Mouse (Mus musculus) T-helper 1 cell (primary cell): Measurements from ENCODE around the gene Carmil1.

Source experiments
- in situ Hi-C: fragments of 300-600 bp; cut with MboI, MseI; formaldehyde crosslinking; loops from one replicate; pipeline ENCODE4 v1.15.1; 2025; ENCODE audit warnings: high pct_unique_total_duplicates

Carmil1 gene

DNA sequence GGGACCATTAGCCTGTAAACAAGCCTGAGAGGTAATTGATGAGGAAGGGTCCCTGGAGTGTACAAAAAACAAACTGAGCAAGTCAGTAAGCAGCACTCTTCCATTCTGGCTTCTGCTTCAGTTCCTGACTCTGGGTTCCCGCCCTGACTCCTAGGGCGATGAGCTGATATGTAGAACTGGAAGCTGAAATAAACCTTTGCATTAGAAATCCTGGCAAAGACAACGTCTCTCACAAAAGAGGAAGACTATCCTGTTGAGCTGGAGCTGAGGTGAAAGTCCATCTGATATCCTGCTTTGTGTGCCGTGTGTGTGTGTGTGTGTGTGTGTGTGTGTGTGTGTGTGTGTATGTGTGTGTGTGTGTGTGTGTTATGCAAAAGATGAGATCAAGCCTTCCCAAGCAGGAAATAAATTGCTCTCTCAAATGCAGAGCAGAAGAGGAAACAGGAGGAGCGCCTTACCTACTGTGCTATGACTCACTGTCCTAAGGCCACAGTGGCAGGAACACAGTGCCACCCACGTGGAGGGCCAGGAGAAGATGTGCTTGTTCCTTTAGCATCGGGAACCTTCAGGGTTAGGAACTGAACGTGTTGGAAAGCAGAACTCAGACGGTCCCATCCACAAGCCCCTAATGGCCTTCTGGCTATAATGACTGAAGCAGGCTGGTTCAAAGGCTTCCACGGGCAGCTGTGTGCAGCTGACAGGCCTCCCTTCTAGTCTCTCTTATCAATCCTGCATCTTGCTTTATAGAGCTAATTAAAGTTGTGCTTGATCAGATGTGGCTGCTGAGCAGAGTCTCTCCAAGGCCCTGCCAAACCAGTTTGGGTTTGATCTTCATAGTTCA, 19.6 kb downstream of the Carmil1 start:
- in situ Hi-C loops: no loop called here

DNA sequence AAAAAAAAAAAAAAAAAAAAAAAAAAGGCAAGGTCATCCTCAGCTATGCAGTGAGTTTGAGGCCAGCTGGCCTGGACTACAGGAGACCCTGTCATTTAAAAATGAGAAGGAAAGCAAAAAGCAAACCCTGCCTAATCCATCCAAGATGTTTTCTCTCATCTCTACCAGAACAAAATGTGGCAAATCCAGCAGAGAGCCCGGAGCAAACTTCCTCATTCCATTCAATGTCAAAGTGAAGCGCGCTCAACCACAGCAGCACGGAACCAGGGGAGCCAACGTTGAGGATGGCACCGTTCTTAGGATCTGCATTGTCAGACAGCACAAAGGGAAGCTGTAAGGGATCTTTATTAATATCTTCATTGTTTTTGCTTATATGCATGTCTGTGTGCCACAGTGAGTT, 22.8 kb downstream of the Carmil1 start:
- in situ Hi-C loops: no loop called here

DNA sequence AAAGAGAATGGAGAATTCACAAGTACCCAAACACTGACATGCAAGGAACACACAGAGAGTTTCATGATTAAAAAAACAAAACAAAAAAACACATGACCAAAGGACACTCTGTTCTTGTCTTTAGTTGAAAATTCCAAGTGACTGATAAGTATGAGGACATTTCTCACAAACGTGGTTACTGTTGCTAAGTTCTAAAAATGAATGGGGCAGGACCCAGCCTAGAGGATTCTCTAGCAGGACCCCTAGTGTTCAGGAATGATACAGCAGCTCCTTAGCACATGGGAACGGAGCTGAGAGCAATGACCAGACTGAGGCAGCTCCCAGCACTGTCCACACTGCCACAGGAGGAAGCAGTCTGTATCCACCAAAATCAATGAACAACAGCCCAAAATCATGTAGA, 26.6 kb downstream of the Carmil1 start:
- in situ Hi-C loops: no loop called here

GRCm38 (mm10) chr13:24253551-24253950, 27.0 kb downstream of the Carmil1 start:
- in situ Hi-C loops: no loop called here

DNA sequence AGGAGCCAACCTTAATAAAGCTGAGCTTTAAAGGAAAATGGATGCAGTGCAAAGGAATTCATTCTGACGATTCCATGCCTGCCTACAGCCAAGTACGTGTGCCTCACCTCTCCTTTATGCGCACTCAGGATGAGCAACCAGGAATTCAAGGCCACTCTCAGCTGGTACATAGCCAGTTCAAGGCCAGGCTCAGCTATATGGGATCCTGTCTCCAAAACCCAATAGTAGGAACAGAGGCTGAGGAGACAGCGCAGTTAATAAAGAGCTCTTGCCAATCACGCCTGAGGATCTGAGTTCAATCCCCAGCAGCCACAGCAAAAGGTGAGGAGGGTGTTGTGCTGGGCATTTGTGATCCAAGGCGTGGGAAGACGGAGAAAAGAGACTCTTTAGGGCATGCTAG, 29.4 kb downstream of the Carmil1 start:
- in situ Hi-C loops: no loop called here

DNA sequence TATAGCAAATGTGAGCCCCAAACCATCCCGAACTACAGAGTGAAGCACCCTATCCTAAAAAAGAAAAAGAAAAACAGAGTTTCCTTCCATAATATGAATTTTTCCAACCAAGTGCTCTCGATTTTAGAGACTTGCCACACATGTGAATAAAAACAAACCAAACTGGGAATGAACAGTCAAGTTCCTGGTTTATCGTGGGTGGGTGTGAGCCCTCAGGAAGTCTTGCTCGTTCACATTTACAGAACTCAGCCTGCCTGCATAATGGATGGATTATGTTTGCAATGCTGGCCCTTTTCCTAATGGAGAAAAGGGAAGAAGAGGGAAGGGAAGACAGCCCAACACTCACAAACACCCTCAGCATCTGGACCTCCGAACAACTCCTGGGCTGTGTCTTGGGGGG, 32.7 kb downstream of the Carmil1 start:
- in situ Hi-C loops: no loop called here

DNA sequence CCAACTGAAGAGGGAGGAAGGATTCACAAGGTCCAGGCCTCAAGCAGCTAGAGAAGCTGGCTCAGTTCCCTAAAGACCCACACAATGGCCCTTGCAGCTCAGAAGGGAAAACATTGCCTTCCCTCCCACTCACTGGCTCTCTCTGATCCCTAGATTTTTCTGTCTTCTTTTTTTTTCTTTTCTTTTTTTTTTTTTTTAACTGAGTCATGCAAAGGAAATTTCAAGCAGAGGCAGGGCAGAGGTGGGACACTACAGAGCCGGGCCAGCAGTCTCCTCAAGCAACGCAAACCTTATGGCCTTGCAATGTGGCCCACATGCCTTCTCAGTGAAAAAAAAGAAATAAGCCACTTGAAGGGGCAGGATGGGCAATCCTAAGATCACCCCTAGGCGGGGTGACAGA, 33.2 kb downstream of the Carmil1 start:
- in situ Hi-C loops: no loop called here

DNA sequence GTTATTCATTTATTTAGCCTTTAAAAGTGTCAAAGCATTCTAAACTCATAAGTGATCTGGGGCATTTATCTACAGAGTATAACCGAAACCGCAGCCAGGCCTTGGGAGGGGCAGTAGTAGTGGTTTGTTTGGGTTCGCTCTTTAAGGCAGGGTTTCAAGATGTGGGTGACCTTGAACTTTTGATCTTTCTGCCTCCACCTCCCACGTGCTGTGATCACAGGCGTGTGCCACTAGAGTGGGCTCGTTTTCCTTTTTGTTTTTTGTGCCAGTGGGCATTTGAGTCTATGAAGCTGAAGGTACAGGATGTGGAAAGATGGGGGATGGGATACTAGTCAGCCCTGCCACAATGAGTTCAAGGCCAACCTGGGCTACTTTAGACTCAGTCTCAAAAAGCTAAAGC, 34.3 kb downstream of the Carmil1 start:
- in situ Hi-C loops: no loop called here

DNA sequence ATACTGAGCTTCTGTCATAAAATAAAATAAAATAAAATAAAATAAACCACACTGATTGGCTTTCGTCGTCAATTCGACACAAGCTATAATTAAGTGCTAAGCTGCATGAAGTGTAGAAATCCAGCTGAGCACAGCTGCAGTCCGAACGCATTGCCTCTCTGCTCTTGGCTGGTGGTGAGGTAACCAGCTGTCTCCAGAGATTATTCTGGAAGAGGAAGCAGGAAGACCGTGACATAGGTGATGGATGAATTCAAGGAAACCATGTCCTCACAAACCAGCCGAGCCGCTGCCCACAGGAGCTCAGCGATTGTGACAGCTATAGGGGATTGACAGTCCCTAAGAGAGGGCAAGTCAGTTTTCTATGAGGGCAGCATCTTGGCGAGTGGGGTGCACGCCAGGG, 36.0 kb downstream of the Carmil1 start:
- in situ Hi-C loops: no loop called here

DNA sequence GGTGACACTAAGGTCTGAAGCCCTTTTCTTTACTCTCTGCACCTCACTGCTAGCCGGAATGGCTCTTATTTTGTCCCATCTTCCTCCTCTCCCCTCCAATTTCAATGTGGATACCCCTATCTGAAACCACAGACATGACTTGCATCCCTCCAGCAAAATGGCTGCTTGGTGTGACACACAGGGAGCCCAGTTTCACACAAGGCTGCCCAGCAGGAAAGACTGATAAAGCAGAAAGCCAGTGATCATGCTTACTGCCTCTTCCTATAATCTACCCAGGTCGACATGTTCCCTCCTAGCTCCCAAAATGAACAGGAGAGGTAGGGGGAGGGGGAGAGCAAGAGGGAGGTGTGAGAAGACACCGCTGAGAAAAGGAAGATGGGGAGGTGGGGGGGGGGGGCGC, 36.6 kb downstream of the Carmil1 start:
- in situ Hi-C loops: no loop called here

DNA sequence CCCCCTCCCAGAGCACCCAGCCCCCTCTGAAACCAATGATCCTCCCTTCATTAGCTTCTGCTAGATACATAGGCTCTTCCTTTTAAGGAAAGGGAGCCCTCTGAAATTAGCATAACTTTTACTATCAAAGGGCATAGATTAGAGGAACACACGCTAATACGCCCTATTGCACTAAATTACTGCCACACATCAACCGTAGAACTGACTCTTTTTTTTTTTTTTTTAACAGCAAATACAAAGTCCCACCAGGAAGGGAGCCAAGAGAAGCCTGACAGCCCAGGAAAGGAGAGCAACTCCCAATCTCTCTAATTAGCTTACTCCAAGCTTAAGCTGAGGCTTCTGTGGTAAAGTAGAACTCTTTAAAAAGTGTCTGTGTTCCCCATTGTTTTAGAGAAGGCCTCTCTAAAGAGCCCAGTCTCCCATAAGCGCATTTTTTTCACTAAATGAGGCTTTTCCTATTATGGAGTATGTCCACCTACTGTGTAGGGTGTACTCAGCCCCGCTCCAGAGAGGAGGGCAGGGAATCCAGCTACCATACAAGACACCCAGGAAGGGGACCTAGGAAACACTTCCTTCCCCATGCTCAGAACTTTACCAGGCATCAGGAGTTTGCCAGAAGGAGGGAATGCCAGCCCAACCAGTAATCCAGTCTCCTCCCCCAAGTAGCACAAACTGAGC, 38.0 kb downstream of the Carmil1 start:
- in situ Hi-C loops: no loop called here

- in situ Hi-C loops: no loop called here
These were observed 39.4 kb downstream of the Carmil1 start for GRCm38 (mm10) chr13:24241201-24241600.

DNA sequence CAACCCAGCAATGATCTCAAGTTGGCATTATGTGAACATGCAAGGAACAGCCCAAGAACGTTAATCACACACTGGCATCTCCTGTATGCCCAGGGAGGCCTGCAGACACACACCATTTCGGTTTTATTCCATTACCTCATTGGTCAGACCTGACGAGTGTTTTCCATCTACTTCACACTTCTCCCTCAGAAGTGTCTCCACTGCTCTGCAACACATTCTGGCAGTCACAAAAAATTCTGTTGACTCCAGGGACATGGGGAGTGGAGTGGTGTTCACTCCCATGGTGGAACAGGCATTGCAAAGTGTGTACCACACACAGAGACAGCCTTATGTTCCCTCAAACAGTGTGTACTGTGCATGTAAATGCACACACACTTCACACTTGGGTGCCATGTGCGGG, 40.2 kb downstream of the Carmil1 start:
- in situ Hi-C loops: no loop called here

GRCm38 (mm10) chr13:24238456-24239120, 42.0 kb downstream of the Carmil1 start:
- in situ Hi-C loops: no loop called here

- in situ Hi-C loops: no loop called here
These were observed 43.9 kb downstream of the Carmil1 start for GRCm38 (mm10) chr13:24236736-24237135.

- in situ Hi-C loops: no loop called here
These were observed 47.8 kb downstream of the Carmil1 start for GRCm38 (mm10) chr13:24232750-24233149.

- in situ Hi-C loops: no loop called here
These were observed 48.7 kb downstream of the Carmil1 start for GRCm38 (mm10) chr13:24231746-24232483.

DNA sequence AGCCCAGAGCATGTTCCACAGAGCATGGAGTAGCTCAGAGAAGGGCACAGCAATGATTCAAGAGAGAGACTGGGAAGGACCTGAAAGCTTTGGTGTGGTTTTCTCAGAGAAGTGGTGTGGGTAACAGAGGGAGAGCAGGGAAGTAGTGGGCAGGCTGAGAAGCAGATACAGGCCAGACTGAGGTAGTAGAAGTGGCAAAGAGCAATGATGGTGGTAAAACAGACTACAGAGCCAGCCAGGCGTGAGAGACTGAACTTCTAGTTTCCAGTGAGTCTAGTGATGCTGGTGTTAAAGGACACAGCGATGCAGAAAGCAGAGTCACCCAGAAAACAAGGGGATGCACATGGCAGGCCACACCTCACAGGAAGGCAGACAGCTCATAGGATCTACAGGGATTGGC, 49.4 kb downstream of the Carmil1 start:
- in situ Hi-C loops: no loop called here

GRCm38 (mm10) chr13:24230541-24231095, 50.0 kb downstream of the Carmil1 start:
- in situ Hi-C loops: no loop called here

DNA sequence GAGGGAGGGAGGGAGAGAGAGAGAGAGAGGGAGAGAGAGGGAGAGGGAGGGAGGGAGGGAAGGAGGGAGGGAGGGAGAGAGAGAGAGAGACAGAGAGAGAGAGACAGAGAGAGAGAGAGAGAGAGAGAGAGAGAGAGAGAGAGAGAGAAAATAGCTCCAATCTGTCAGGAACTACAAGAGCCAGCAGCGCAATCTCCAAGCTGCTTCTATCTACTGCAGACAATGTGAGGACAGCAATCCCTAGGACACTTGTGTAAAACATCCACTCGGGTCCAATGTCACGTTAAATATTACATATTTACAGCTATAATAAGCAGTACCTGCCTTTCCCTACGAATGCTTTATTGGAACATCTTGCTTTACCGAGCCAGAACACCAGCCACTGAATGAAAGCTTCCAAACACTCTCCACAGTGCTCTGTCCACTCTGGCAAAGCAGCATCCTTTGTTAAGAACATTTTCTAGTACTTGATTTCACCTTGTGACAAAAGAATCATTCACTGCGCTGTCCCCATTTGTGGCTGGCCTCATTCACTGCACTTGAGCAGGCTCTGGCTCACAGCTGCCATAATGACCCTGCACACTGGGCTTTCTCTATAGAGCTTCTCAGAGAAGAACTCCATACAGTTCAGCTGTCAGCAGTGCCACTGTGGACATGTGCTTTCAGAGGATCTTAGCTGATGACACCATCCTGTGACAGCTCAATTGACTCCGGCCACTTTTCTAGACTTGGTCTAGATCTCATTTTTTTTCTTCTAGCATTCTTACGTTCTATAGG, 57.0 kb downstream of the Carmil1 start:
- in situ Hi-C loops: no loop called here

DNA sequence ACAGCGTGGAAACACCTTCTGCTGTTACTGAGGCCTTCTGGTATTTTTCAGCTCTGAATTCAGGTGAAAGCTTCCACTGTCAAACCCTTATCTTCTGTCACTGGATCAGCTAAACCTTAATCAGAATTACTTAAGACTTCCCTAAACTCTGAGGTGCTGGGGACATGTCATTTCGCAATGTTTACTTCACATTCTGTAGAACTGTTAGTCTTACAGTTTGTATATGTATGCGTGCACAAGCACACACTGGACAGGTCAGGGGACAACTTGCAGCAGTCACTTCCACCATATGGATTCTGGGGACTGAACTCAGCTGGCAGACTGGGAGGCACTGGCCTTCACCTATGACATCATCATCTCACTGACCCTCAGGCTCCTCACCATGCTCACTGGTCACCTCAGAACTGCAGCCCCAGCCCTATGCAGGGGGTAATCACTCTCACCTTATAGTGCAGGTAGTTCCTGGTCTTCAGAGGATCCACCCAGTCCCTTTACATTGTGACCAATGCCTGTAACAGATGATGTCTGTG, 60.1 kb downstream of the Carmil1 start:
- in situ Hi-C loops: no loop called here
